Mouse (Mus musculus): ENCODE data around the gene Dusp15.

- TF ChIP-seq CTCF (IDR thresholded peaks at IDR 0.05; ENCODE audit: borderline replicate concordance, control insufficient read depth, extremely low read depth, insufficient read depth, low read length, poor library complexity), result no peak
- no peak for TF ChIP-seq POLR2A (IDR thresholded peaks at IDR 0.05; ENCODE audit: control insufficient read depth, extremely low read depth, insufficient read depth, low read length, poor library complexity)
These were observed 18.4 kb downstream of the Dusp15 start, which contains the start of gene Foxs1 for GRCm38 (mm10) chr2:152933048-152933447.

All from thymus, adult 2 months (tissue).